25 mouse cellular contexts compared by ENCODE assay signal in the genomic region with DNA sequence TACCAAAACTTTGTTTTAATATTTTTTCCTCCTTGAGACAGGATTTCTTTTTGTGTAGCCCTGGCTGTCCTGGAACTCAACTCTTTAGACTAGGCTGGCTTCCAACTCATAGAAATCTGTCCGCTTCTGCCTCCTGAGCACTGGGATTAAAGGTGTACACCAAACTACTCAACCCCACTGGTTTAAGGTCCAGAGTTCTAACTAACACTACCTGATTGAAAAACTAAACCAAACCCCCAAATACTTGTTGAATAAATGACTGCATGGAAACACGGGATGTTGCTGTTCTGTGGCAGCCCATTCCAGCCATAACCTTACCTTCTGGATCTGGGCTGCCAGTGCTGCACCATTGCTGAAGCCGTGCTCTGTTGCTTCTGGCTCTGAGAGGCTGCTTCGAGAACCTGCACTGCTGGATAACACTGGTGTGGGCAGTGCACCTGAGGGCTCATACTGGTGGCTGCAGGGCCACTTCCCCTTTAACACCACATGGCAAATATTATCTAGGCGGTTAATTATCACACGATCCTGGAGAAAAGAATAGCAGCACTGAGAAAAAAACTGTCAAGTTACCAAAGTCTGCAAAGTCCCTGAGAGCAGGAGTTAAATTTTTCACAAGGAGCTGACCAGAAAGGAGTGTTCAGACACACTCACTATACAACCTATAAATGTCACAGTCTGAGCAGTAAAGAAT. TPM values are rescaled to one million over a fixed set of nuclear protein-coding genes. Genes with fewer than 3 reads are reported as not detected.
A peak's percentile ranks its signal among the peaks of the same experiment; 100 is the strongest.
DNase-seq lines count a peak whose midpoint lies in the region; ATAC-seq and TF ChIP-seq lines count a peak whose summit lies in the region.
"Had no signal": no experiment of that assay in that cellular context is flagged by ENCODE, and none has a peak within 500 bp of the region (broad histone marks: within the 10 kb centered on the region; RNA-seq: fewer than 3 reads in every experiment).

No protein-coding gene starts in this region.

- TF ChIP-seq CTCF in liver, adult 2 months (IDR thresholded peaks at IDR 0.05; ENCODE audit: low read depth, low read length), result no peak

- no peak overlapping the region for H3K27ac ChIP-seq in liver, adult 2 months (replicated peaks; ENCODE audit: insufficient read depth, low read depth, low read length)
- H3K27ac ChIP-seq in liver, embryonic 12.5 days, result no peak overlapping the region
- 0 out of 2 replicates have a peak overlapping the region, but pooled peaks have one; percentile 37 for H3K27ac ChIP-seq in kidney, embryonic 14.5 days (ENCODE audit: low read depth, low read length)
- no peak overlapping the region for H3K27ac ChIP-seq in forebrain, embryonic 16.5 days (ENCODE audit: low read length)
- H3K27ac ChIP-seq in midbrain, embryonic 10.5 days (replicated peaks), result no peak overlapping the region
- H3K27ac ChIP-seq: forebrain, embryonic 10.5 days; heart, adult 2 months; heart, embryonic 15.5 days; hindbrain, embryonic 15.5 days; layer of hippocampus, adult 2 months; midbrain, embryonic 15.5 days; neural tube, embryonic 12.5 days had no signal

- 76% methylated on average over 6 of the region's 6 CpGs for WGBS in liver, adult 2 months
- WGBS in liver, embryonic 12.5 days (ENCODE audit: insufficient replicate concordance), result 63% methylated on average over 6 of the region's 6 CpGs
- 89% methylated on average over 6 of the region's 6 CpGs for WGBS in kidney, embryonic 14.5 days
- whole genome bisulfite sequencing in forebrain, embryonic 16.5 days, result 92% methylated on average over 6 of the region's 6 CpGs
- 95% methylated on average over 6 of the region's 6 CpGs for WGBS in midbrain, embryonic 10.5 days

- H3K4me1 ChIP-seq in liver, adult 2 months (ENCODE audit: control insufficient read depth, insufficient read depth, low read length), result no peaks in the 10 kb centered on the region
- H3K4me1 ChIP-seq in liver, embryonic 12.5 days, result no peaks in the 10 kb centered on the region
- no peaks in the 10 kb centered on the region for H3K4me1 ChIP-seq in kidney, embryonic 14.5 days (ENCODE audit: control insufficient read depth, insufficient read depth, low read length)
- no peaks in the 10 kb centered on the region for H3K4me1 ChIP-seq in forebrain, embryonic 16.5 days (replicated peaks; ENCODE audit: control insufficient read depth, insufficient read depth, low read length)
- no peaks in the 10 kb centered on the region for H3K4me1 ChIP-seq in midbrain, embryonic 10.5 days
- H3K4me1 ChIP-seq: forebrain, embryonic 10.5 days; heart, embryonic 15.5 days; hindbrain, embryonic 15.5 days; midbrain, embryonic 15.5 days; neural tube, embryonic 12.5 days had no signal

- H3K9ac ChIP-seq in liver, adult 2 months (ENCODE audit: low read depth, low read length), result no peak overlapping the region
- no peak overlapping the region for H3K9ac ChIP-seq in liver, embryonic 12.5 days
- H3K9ac ChIP-seq in kidney, embryonic 14.5 days (ENCODE audit: low read depth, low read length), result no peak overlapping the region
- no peak overlapping the region for H3K9ac ChIP-seq in forebrain, embryonic 16.5 days (replicated peaks; ENCODE audit: low read depth, low read length)
- H3K9ac ChIP-seq: forebrain, postnatal 0 days; heart, embryonic 15.5 days; hindbrain, embryonic 15.5 days; midbrain, embryonic 15.5 days; neural tube, embryonic 12.5 days had no signal

- no peaks in the 10 kb centered on the region for H3K79me2 ChIP-seq in liver, adult 2 months (ENCODE audit: control insufficient read depth, insufficient read depth, low read length)

- H3K9me3 ChIP-seq in liver, embryonic 12.5 days (replicated peaks), result no peaks in the 10 kb centered on the region
- no peaks in the 10 kb centered on the region for H3K9me3 ChIP-seq in kidney, embryonic 14.5 days (ENCODE audit: control insufficient read depth, low read length)
- no peaks in the 10 kb centered on the region for H3K9me3 ChIP-seq in forebrain, embryonic 16.5 days (ENCODE audit: control insufficient read depth, low read length)
- H3K9me3 ChIP-seq in midbrain, embryonic 10.5 days (replicated peaks), result no peaks in the 10 kb centered on the region
- H3K9me3 ChIP-seq: forebrain, embryonic 10.5 days; heart, embryonic 15.5 days; hindbrain, embryonic 15.5 days; megakaryocyte, embryonic 14.5 days; midbrain, embryonic 15.5 days; neural tube, embryonic 12.5 days had no signal

- H3K36me3 ChIP-seq in liver, adult 2 months (ENCODE audit: control insufficient read depth, insufficient read depth, low read length), result peaks cover 43% of the 10 kb centered on the region
- peaks cover 59% of the 10 kb centered on the region for H3K36me3 ChIP-seq in liver, embryonic 12.5 days
- H3K36me3 ChIP-seq in kidney, embryonic 14.5 days (ENCODE audit: control insufficient read depth, insufficient read depth, low read length), result peaks cover 69% of the 10 kb centered on the region
- H3K36me3 ChIP-seq in forebrain, embryonic 16.5 days (ENCODE audit: control insufficient read depth, insufficient read depth), result peaks cover 37% of the 10 kb centered on the region
- peaks cover 96% of the 10 kb centered on the region for H3K36me3 ChIP-seq in midbrain, embryonic 10.5 days

- no peaks in the 10 kb centered on the region for H3K27me3 ChIP-seq in liver, adult 2 months (ENCODE audit: control insufficient read depth, insufficient read depth, low read length)
- no peaks in the 10 kb centered on the region for H3K27me3 ChIP-seq in liver, embryonic 12.5 days (replicated peaks)
- no peaks in the 10 kb centered on the region for H3K27me3 ChIP-seq in kidney, embryonic 14.5 days (ENCODE audit: control insufficient read depth, insufficient read depth, low read length)
- H3K27me3 ChIP-seq in forebrain, embryonic 16.5 days (replicated peaks; ENCODE audit: control insufficient read depth, insufficient read depth, low read length), result no peaks in the 10 kb centered on the region
- H3K27me3 ChIP-seq in midbrain, embryonic 10.5 days (ENCODE audit: low read depth, poor library complexity, severe bottlenecking), result no peaks in the 10 kb centered on the region
- H3K27me3 ChIP-seq: heart, embryonic 15.5 days; hindbrain, embryonic 15.5 days; megakaryocyte, embryonic 14.5 days; midbrain, embryonic 15.5 days; neural tube, embryonic 12.5 days had no signal

- no peak for ATAC-seq in liver, embryonic 12.5 days
- ATAC-seq in kidney, embryonic 14.5 days (ENCODE audit: low FRiP score, low TSS enrichment), result no peak
- ATAC-seq in forebrain, embryonic 16.5 days, result no peak
- ATAC-seq: forebrain, postnatal 0 days; midbrain, embryonic 15.5 days had no signal

- no peak overlapping the region for H3K4me2 ChIP-seq in liver, embryonic 12.5 days
- H3K4me2 ChIP-seq in kidney, embryonic 14.5 days (replicated peaks; ENCODE audit: low read depth, low read length), result no peak overlapping the region
- no peak overlapping the region for H3K4me2 ChIP-seq in forebrain, embryonic 16.5 days (ENCODE audit: low read length)
- H3K4me2 ChIP-seq: heart, embryonic 15.5 days; hindbrain, embryonic 15.5 days; liver, embryonic 11.5 days; midbrain, embryonic 15.5 days; neural tube, embryonic 12.5 days had no signal

- no peak overlapping the region for H3K4me3 ChIP-seq in liver, adult 2 months (ENCODE audit: insufficient read depth, low read depth, low read length)
- H3K4me3 ChIP-seq in liver, embryonic 12.5 days, result no peak overlapping the region
- H3K4me3 ChIP-seq in kidney, embryonic 14.5 days (ENCODE audit: low read length), result no peak overlapping the region
- H3K4me3 ChIP-seq in forebrain, embryonic 16.5 days (replicated peaks; ENCODE audit: low read length), result no peak overlapping the region
- H3K4me3 ChIP-seq in midbrain, embryonic 10.5 days, result no peak overlapping the region
- H3K4me3 ChIP-seq: forebrain, embryonic 10.5 days; heart, adult 2 months; heart, embryonic 15.5 days; hindbrain, embryonic 15.5 days; layer of hippocampus, adult 2 months; megakaryocyte, embryonic 14.5 days; midbrain, embryonic 15.5 days; neural tube, embryonic 12.5 days had no signal

- no peak for TF ChIP-seq POLR2A in liver, adult 2 months (IDR thresholded peaks at IDR 0.05; ENCODE audit: extremely low read depth, insufficient read depth, low read length)

- peak; percentile 29 for DNase-seq in liver, adult 2 months (ENCODE audit: extremely low read depth, low read depth, low spot score)
- DNase-seq in kidney, postnatal 25 days, result peak; percentile 34 to 65
- no peak for DNase-seq in layer of hippocampus, adult 11-12 months (ENCODE audit: low spot score)
- no peak for DNase-seq in midbrain, embryonic 10.5 days (ENCODE audit: low spot score)
- DNase-seq: adrenal gland, postnatal 36 days; cerebellum, postnatal 10 days; forebrain, postnatal 0 days; gastrocnemius, postnatal 25 days; heart, adult 2 months; heart, postnatal 4 days; lung, adult 18-20 months; lung, postnatal 10 days; right cerebral cortex, postnatal 25 days; spleen, adult 18-20 months had no signal

RNA-seq across cellular contexts. Expression of gene Emilin3, which starts 49.0 kb away (rescaled TPM):
- not detected in 2 replicates for total RNA-seq in liver, adult 2 months (2014; rRNA removed)
- 0.02 TPM in 1 of 2 replicates, not detected in the other for polyA plus RNA-seq in liver, adult 2 months (2012; rRNA removed)
- 0.99 and 1.3 TPM in 2 replicates for polyA plus RNA-seq in liver, embryonic 12.5 days (2016; fragmentation: Nextera tagmentation; extraction: Ambion mirVana)
- polyA plus RNA-seq in kidney, embryonic 14.5 days (2014; fragmentation: Nextera tagmentation; extraction: Ambion mirVana), result 2.0 and 3.5 TPM in 2 replicates
- 0.43 and 0.52 TPM in 2 replicates for polyA plus RNA-seq in forebrain, embryonic 16.5 days (2015; fragmentation: Nextera tagmentation; extraction: Ambion mirVana)
- polyA plus RNA-seq in midbrain, embryonic 10.5 days (2016; fragmentation: Nextera tagmentation; extraction: Ambion mirVana), result 4.5 and 6.0 TPM in 2 replicates
- total RNA-seq: adrenal gland, postnatal 36 days had no signal

Comparison
In these comparisons a context has a peak if more than half of its experiments do, and no peak if none do; other contexts are left out.
1. DNase-seq: peak in liver, adult 2 months (single experiment) and kidney, postnatal 25 days (2 of 2); none in layer of hippocampus, adult 11-12 months (single experiment) and midbrain, embryonic 10.5 days (single experiment).